Mouse (Mus musculus) spleen, postnatal 36 days (tissue): ENCODE measurements around the gene Ddx49.

ENCODE experiments used
- DNase-seq, 2 experiments: peaks; one replicate each; pipeline ENCODE4 v3.0.0; 2022; ENCODE audit warnings: low spot score in 2 of 2, mixed read lengths in 1 of 2

Gene Ddx49

DNA sequence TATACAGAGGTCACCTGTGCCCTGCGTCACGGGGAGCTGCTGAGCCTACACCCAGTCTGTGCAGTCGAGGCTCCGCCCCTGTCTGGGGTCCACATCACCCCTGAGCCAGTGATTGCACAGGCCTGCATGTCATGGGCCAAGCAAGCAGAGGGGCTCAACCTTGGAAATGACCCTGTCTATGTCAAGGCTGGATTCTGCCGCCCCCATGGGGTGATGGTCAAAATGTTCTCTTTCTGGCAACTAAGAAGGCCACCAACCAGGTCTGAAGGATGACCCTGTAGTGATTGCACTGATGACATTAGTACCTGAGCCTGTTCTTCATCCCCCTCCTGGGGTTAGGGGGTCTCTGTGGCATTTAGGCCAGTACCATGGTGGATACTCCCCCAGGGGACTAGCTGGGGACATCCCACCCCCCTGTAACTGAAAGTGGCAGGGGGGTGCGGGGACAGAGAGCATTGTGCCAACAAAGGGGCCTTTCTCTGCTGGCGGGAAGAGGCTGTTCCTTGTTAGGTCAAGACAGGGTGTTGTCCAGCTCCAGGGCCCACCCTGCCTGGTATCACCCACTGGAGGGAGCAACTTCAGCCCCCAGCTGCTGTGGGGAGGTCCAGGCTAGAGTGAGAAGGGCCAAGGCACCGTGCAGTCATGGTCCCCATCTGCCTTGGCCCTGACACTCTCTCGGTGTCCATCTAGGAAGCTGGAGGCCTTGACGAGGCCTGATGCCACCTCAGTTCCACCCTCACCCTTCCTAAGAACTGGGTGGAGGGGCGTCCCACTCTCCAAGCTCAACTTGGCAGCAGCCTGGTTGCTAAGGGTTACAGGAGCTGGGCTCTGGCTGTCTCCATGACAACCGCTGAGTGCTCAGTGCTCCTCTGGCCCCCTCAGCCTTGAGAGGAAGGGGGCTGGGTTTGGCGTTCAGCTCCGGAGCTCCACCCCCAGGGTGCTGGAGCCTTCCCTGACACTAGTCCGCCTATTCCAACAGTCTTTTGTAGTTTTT is 14.5 kb upstream of the Ddx49 start:
- DNase-seq, result no peak

DNA sequence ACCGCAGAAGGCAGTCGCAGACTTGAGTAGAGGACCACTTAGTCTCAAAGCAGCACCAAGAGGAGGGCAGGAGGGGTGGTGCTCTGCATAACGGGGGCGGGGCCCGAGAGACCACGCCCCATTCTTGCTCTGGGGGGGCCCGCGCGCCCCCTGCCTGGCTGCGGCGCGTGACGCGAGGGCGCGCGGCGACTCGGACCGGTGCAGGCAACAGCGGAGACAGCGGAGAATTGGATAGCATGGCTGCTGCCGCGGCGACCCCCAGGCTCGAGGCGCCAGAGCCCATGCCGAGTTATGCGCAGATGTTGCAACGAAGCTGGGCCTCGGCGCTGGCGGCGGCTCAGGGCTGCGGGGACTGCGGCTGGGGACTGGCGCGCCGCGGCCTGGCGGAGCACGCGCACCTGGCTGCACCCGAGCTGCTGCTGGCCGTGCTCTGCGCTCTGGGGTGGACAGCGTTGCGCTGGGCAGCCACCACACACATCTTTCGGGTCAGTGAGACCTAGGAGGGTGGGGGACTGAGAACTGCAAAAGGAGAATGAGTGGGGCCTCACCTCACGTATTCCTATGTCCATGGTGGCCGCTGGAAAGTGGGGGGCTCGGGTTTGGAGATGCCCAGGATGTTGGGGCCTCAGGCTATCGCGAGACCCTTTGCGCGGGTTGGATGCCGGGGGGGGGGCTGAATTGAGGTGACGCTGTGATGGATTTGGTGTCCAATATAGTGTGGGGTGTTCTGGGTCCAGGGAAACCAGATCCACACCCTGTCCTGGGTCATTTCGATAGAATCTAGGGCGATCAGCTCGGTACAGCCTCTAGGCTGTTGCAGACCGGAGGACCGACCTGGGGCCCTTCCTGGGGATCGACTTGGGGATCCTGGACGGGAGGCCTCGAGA is 13.6 kb upstream of the Ddx49 start, which contains the start of gene Cers1:
TSS of gene Cers1 (plus strand) at position 152 of the 887 bp plus-strand sequence.
- DNase-seq, result peak; percentile 26 to 31

DNA sequence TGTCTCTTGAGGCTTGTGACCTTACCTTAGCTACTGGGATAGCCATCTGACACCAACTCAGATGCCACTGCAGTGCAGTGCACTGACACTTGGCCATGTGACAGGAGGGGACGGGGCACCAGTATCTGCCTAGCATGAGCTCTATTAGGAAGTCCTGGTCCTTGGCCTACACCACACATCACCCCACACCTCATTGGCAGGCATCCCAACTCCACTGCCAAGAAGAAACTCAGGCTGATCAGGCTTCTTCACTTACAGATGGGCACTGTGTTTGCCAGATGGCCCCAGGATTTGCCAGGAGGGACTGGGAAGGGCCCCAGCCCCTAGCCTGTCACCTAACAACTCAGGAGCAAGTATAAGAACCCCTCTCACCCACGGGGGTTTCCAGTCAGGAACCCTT is 11.1 kb upstream of the Ddx49 start:
- no peak for DNase-seq

DNA sequence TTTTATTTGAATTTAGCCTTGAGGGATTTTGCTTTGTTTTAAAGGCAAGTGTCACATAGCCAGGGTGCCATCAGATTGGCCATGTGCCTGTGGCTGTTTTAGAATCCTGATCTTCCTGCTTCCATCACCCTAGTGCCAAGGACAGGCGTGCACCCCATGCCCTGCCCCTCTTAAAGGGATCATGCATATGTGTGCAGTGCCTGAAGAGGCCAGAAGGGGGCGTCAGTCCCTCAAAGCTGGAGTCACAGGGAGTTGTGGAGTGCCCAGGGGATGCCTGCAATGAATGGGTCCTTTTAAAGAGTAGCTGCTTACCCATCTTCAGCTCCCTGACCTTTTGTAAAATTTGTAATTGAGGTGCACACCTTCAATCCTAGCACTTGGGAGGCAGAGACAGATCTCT is 7.0 kb upstream of the Ddx49 start:
- no peak for DNase-seq

DNA sequence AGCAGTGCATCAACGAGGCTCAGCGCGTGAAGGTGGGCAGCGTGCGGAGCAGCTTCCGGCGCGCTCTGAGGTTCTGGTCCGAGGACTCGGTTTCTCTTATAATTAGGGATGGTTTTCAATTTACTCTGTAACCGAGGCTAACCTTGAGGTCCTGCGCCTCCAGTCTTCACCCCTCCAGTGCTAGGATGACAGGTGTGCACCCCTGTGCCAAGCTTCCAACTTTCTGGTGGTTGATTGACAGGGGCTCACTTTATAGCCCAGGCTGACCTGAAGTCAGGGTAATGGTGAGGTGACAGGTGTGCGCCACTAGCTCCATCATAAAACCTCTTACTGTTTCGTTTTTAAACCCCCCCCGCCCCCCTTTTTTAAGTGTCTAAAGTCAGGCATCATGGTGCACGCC is 612 bp upstream of the Ddx49 start:
- DNase-seq, result no peak

DNA sequence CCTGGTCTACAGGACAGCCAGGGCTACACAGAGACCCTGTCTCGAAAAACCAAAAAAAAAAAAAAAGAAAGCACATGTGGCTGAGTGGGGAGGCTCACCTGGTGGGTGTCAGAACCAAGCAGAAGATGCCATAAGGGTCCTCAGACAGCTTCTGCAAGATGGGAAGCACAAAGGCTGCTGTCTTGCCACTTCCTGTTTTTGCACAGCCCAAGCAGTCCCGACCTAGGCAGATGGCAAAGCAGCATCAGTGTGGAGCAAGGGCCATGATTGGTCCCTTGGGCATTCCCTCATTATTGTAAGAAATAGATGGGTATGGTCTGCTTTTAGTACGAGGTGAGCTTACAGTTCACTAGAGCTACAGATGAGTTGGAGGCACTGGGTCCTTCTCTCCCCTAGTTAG is 1.4 kb downstream of the Ddx49 start:
- no peak for DNase-seq

DNA sequence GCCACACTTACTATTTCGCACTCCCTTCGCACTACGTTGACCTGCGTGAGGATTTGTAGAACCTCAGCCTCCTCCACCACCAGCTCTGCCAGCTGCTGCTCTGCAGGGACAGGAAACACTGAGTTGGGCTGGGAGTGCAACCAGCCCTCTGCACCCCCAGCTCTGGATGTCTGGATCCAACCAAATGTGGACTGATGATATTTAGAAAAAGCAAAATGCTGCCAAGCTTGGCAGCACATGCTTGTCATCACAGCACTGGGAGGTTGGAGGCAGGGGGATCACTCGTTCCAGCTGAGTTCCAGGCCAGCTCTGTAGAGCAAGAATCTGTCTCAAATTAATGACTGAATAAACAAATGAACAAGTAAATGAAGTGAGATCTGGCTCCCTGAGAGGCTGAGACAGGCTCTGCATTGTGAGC is 8.3 kb downstream of the Ddx49 start:
- no peak for DNase-seq

DNA sequence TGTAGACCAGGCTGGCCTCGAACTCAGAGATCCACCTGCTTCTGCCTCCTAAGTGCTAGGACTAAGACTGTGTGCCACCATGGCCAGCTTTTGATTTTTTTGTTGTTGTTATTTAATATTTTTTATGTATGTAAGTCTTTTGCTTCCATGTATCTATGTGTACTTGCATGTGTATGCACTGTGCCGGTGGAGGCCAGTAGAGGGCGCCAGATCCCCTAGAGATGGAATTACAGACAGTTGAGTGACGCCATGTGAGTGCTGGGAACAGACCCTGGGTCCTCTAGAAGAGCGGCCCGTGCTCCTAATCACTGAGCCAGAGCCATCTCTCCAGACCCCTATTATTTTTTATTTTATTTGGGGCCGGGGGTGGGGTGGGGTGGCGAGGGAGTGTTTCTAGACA is 15.6 kb downstream of the Ddx49 start:
- no peak for DNase-seq

DNA sequence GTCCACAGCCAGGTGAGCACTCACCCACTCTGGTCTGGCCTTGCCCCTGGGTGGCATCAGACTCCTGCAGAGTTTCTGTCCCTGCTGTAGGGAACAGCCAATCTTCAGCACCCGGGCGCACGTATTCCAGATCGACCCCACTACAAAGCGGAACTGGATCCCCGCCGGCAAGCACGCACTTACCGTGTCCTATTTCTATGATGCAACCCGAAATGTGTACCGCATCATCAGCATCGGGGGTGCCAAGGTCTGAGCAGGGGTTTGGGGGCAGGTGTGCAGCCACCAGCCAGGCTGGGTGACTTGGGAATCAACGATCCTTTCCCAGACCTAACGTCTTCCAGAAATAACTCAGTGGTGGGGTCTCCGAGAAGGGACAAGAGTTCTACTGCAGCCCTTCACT is 17.0 kb downstream of the Ddx49 start:
- DNase-seq, result no peak

DNA sequence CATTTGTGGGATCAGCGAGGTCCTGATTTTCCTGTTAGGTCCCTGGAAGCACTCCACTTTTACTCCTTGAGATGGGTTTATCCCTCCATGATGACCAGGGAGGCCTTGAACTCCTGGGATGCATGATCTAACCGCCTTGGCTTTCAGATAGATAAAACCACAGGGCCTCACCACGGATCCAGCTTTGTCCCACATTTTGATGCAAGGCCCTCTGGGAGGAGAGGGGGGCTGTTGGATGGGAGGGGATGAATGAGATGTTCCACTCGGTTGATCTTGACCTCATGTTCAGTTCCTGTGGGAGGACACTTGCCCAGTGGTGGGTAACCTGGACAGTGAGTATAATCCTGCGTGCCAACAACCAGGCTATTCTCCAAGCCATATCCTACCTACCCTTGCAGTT is 17.9 kb downstream of the Ddx49 start:
- DNase-seq, result no peak

DNA sequence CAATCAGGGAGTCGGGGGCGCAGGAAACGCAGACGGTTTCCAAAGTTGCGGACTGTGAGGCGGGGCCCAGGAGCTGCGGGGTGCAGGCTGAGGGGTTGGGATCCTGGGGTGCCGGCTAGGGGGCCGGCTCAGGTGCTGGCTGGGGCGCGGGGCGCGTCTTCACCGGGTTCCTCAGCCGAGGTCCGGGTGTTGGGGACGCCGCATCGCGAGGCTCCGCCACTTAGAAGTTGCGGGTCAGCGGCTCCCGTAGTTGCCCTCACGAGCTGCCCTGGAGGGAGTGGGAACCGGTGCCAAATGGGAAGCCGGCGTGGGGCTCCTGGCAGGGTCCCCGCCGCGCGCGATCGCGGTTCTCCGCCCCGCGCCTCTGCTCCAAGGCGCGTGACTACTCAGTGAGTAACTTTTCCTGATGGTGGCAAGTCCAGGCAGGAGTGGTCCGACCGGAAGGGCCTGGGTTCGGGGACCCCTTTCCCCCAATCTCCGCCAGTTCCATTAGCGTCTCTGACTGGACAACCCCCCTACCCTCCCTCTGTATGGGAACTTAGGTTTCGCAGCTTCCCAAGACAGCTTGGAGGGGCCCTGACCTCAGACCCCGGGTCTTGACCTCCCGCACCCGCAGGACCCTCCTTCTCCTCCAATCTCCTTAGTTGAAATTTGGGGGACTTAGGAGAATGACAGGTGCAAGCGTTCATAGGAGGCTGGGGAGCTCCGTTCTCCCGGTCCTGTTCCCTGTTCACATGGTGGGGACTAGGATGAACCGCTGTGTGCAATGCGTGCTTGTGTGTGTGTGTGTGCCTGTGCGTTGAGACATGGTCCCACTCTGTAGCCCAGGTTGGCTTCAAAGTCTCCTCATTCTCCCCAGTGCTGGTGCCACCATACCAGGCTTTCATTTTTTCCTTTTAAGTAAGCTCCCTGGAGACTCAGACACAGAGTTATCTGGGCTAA is 18.9 kb downstream of the Ddx49 start:
- DNase-seq, result peak in 1 of 2 experiments; percentile 10

DNA sequence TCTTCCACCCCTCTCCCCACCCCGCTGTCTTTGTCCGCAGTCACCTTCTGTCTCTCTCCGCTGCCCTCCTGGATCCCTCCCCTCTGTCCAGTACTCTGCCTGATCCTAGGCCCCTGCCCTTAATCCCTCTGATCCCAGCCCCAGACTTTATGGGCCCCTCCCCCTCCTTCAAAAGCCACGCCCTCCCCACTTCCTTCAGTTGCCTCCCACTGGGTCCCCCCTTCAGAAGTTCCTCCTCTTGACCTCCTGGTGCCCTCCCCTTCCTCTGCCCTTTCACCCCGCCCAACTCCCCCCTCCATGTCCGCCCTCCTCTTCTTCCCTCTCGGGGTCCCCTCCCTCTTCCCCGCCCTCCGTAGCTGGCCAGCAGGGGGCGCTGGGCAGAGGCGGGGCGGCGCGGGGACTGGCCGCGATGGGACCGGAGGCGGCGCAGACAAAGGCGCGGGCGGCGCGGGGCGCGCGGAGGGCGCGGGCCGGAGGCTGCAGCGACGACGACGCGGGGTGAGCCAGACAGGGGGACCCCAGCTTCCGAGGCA is 19.6 kb downstream of the Ddx49 start, which contains the start of gene Homer3:
TSS of gene Homer3 (plus strand) at position 225 of the 533 bp plus-strand sequence.
- DNase-seq, result peak; percentile 92 to 93

DNA sequence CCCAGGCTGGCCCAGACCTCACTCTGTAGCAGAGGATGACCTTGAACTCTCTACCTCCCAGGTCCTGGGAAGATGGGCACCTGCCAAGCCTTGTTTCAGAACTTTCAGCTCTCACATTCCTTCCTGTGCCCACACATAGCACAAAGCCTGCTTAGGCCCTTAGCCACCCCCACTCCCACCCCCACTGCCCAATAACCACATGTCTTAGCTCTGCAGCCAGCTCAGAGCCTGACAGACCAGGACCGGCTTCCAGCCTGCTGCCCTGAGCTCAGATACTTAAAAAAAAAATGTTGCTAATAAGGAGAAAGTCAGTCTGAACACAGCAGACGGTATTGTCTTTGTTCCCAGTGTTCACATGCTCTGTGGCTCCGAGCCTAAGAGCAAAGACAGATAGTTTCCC is 21.3 kb downstream of the Ddx49 start:
- no peak for DNase-seq

DNA sequence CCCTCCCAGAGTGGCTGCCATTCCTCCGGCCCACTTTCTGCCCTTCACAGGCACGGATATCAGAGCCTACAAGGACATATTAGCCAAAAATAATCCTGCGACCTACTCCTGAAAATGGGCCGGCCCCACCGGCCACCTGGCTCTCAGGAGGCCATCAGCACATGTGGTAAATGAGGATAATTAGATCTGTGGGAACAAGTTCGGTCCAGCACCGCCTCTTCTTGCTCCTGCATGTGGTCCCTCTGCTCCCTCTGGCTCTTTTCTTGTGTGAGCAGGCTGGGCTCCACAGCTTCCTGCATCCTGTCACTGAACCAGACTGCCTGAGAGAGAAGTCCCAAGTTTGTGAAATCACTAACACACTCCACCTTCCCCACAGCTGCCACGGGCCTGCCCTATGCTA is 23.0 kb downstream of the Ddx49 start:
- DNase-seq, result no peak

DNA sequence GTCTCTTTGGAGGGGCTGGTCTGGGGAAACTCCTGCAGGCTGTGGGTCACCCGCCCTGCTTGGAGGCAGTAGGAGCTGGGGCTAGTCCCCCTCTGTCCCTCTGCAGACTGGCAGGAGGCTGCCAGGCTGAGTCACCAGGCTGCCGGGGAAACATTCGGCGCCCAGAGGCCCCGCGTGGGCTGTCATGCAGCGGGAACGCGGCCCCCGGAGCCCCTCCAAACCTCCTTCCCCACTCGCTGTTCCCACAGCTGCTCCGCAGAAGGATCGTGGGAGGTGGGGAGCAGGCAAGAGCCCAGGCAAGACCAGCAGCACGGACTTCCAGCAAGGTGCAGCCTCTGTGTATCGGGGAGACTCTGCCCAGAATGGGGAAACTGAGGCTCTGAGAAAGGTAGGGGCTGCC is 24.1 kb downstream of the Ddx49 start:
- no peak for DNase-seq

DNA sequence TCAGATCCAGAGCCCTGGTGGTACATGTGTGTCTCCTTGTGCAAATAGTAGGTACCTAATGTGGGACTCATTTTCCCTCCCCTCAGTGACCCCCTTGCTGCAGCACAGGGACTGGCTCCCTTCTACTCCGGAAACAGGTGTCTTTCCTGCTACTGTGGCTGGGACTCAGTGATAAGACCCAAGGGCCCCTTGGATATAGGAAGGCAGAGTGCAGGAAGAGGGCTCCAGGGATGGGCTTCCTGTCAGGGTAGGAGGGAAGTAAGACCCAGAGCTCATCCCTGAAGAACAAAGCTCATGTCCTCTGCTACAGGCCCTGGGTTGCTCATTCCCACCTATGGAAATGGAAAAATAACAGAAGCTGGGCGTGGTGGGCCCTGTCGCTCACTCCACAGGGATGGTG is 25.8 kb downstream of the Ddx49 start:
- no peak for DNase-seq

DNA sequence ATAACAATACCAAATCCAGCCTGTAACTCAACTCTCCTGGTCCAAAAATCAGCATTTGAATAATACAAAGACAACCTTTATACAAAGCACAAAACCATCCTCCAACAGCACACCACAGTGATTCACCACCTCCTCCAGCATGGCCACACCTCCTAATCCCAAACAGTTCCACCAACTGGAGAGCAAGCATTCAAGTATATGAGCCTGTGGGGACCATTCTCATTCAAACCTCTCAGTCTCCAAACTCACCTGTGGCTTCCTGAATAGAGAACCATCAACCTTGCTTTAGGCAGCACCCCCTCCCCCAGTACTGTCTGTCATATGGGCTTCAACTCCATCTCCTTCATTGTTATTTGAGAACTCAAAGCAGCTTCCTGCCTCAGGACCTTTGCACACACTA is 27.9 kb downstream of the Ddx49 start:
- DNase-seq, result no peak

DNA sequence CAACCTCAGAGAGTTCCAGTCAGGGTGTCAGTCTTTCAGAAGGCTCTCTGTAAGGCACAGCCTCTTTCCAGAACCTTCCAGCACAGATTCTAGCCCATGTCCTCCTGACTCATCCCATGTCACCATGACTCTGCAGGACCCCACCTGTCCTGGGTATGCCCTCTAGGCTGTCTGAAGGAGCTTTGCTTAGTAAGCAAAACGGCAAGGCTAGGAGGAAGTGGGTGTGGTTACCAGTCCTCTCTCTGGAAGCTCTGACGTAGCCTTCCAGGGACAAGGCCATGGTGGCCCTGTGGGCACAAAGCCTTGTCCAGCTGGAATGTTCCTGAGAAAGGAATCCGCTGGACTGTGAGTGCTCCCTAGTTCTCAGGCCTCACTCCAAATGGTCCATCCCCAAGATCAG is 29.3 kb downstream of the Ddx49 start:
- peak; percentile 13 to 37 for DNase-seq

DNA sequence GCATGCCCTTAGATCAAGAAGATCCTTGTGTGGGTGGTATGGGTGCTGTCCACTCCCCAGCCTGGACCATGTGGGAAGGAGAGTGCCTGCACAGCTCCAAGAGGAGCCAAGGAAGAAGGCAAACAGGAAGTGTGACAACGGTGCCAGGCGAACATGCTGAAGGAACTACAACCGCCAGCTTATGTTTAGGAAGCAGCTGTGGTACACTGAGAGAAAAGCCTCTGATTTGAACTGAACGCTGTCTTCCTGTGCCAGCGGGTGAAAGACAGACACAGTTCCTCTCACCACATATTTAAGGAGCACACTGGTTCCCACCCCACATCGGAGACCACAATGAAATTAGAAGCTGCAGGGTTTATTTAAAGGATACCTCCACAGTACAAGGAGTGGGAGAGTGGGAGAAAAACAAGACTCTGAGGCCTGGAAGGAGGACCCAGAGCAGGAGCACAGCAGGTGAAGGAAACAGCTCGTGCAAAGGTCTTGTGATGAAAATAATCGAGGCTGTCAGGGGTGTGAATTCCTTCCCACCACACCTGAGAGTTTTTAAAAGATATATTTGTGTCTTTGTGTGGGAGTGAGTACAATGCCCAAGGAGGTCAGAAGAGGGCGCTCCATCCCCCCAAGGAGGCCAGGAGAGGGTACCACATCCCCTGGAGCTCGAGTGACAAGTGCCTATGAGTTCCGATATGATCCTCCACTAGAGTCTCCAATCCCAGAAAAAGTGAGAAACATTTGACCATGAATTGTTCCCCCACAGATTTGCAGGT is 33.3 kb downstream of the Ddx49 start:
- DNase-seq, result no peak

DNA sequence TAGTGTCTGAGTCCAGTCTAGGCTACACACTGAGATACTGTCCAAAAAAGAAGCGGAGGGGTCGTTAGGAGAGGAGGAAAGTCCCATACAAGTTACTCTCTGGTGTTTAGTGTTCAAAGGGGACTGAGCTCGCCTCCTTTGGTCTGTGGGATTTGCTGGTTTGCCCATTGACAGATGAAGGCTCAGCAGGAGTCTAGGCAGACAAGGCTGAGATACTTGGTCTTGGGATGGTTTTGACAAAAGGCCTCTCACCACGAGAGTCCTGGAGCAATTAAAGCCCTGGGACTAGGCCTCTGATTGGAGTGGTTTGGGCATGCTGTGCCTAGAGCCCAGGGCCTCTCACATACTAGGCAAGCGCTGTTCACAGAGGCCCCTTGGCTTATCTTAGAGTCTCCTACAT is 34.0 kb downstream of the Ddx49 start:
- DNase-seq, result no peak
